Mouse (Mus musculus) thymus, adult 18-20 months (tissue): ENCODE data around the gene Csnk1g1.

Experiments used
- DNase-seq, 2 experiments: peaks; one replicate each; pipeline ENCODE4 v3.0.0; 2022; ENCODE audit warnings: mixed read lengths in 2 of 2

Csnk1g1 gene

GRCm38 (mm10) chr9:65998965-65999364 lies 90.2 kb downstream of the Csnk1g1 start:
- no peak for DNase-seq

- peak in 1 of 2 experiments; percentile 10 for DNase-seq
Observed at GRCm38 (mm10) chr9:66004380-66004779, 95.7 kb downstream of the Csnk1g1 start.

GRCm38 (mm10) chr9:66007603-66008202 lies 99.0 kb downstream of the Csnk1g1 start:
- DNase-seq: no peak

GRCm38 (mm10) chr9:66020601-66021000 lies 111.9 kb downstream of the Csnk1g1 start:
- DNase-seq: no peak

GRCm38 (mm10) chr9:66038082-66038481 lies 129.4 kb downstream of the Csnk1g1 start:
- DNase-seq: no peak

- DNase-seq: no peak
Observed at GRCm38 (mm10) chr9:66038581-66038980, 129.9 kb downstream of the Csnk1g1 start.

GRCm38 (mm10) chr9:66039290-66039689 lies 130.6 kb downstream of the Csnk1g1 start:
- no peak for DNase-seq

GRCm38 (mm10) chr9:66040801-66041200 lies 132.1 kb downstream of the Csnk1g1 start:
- DNase-seq: no peak

GRCm38 (mm10) chr9:66042331-66042730 lies 133.6 kb downstream of the Csnk1g1 start:
- DNase-seq: no peak

GRCm38 (mm10) chr9:66043241-66043640 lies 134.5 kb downstream of the Csnk1g1 start:
- DNase-seq: no peak

- no peak for DNase-seq
Observed at GRCm38 (mm10) chr9:66049931-66050601, 141.3 kb downstream of the Csnk1g1 start.

GRCm38 (mm10) chr9:66051493-66051892 lies 142.8 kb downstream of the Csnk1g1 start:
- no peak for DNase-seq

- DNase-seq: no peak
Observed at GRCm38 (mm10) chr9:66052731-66053130, 144.0 kb downstream of the Csnk1g1 start.

- DNase-seq: no peak
Observed at GRCm38 (mm10) chr9:66053620-66054019, 144.9 kb downstream of the Csnk1g1 start.

- peak; percentile 95 to 96 for DNase-seq
Observed at GRCm38 (mm10) chr9:66059583-66060307, 151.0 kb downstream of the Csnk1g1 start, which contains the start of gene Ppib. Gene Ppib, plus strand, starts transcription at chr9:66060222.

GRCm38 (mm10) chr9:66060308-66060647 lies 151.6 kb downstream of the Csnk1g1 start:
- DNase-seq: no peak

- no peak for DNase-seq
Observed at GRCm38 (mm10) chr9:66060986-66061385, 152.3 kb downstream of the Csnk1g1 start.

- DNase-seq: no peak
Observed at GRCm38 (mm10) chr9:66061656-66062055, 152.9 kb downstream of the Csnk1g1 start.

GRCm38 (mm10) chr9:66063446-66063845 lies 154.7 kb downstream of the Csnk1g1 start:
- DNase-seq: no peak

- no peak for DNase-seq
Observed at GRCm38 (mm10) chr9:66064316-66064715, 155.6 kb downstream of the Csnk1g1 start.

- DNase-seq: no peak
Observed at GRCm38 (mm10) chr9:66066791-66067190, 158.1 kb downstream of the Csnk1g1 start.

- no peak for DNase-seq
Observed at GRCm38 (mm10) chr9:66067542-66067941, 158.8 kb downstream of the Csnk1g1 start.

- DNase-seq: no peak
Observed at GRCm38 (mm10) chr9:66068056-66068455, 159.3 kb downstream of the Csnk1g1 start.

- DNase-seq: no peak
Observed at GRCm38 (mm10) chr9:66068971-66069391, 160.3 kb downstream of the Csnk1g1 start.
